ENCODE assay signal across 8 mouse cellular contexts in the genomic region with DNA sequence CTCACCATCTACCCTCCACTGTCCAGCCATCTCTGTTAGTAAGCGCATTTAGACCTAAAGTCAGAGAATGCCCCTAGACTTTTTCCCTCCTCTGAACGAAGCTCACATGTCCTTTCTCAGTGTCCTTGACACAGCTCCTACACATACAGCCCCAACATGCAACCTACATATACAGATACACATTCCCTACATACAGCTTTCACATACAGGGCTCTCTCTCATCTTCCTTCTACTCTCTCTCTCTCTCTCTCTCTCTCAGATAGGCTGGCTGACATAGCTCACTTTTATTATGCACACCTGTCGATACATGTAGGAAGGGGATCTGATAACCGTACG. TPM values are rescaled to one million over a fixed set of nuclear protein-coding genes. Genes with fewer than 3 reads are reported as not detected.
DNase-seq lines count a peak whose midpoint lies in the region; ATAC-seq and TF ChIP-seq lines count a peak whose summit lies in the region.

No protein-coding gene starts in this region.

- no peak for TF ChIP-seq POLR2A in liver, adult 2 months (IDR thresholded peaks at IDR 0.05; ENCODE audit: extremely low read depth, insufficient read depth, low read length)

- no peaks in the 10 kb centered on the region for H3K36me3 ChIP-seq in liver, adult 2 months (ENCODE audit: control insufficient read depth, insufficient read depth, low read length)
- no peaks in the 10 kb centered on the region for H3K36me3 ChIP-seq in embryonic facial prominence, embryonic 15.5 days
- no peaks in the 10 kb centered on the region for H3K36me3 ChIP-seq in intestine, embryonic 16.5 days (ENCODE audit: control insufficient read depth, insufficient read depth, low read length)
- H3K36me3 ChIP-seq in neural tube, embryonic 13.5 days: no peaks in the 10 kb centered on the region

- peak overlapping the region; percentile 58 for H3K4me2 ChIP-seq in embryonic facial prominence, embryonic 15.5 days (replicated peaks)
- peak overlapping the region; percentile 69 for H3K4me2 ChIP-seq in intestine, embryonic 16.5 days (ENCODE audit: low read depth, low read length)
- peak overlapping the region; percentile 82 for H3K4me2 ChIP-seq in neural tube, embryonic 13.5 days

- intact Hi-C loops in gastrocnemius, postnatal 14 days (cut with DNase I; ENCODE audit: low total_unique reads): loop anchor here (5.0 kb wide), 1 partner anchor 56 kb away; no protein-coding TSS in a partner anchor

- no peak overlapping the region; the same call in 1 of the 2 replicates for H3K27ac ChIP-seq in liver, adult 2 months (replicated peaks; ENCODE audit: insufficient read depth, low read depth, low read length)
- peak overlapping the region; percentile 88; the same call in 1 of the 2 replicates for H3K27ac ChIP-seq in embryonic facial prominence, embryonic 15.5 days (replicated peaks)
- H3K27ac ChIP-seq in intestine, embryonic 16.5 days (ENCODE audit: low read length): peak overlapping the region; percentile 35; the same call in 1 of the 2 replicates
- peak overlapping the region; percentile 88; the same call in 1 of the 2 replicates for H3K27ac ChIP-seq in neural tube, embryonic 13.5 days (replicated peaks)

- WGBS in liver, adult 2 months: 20% methylated on average over 5 of the region's 5 CpGs
- WGBS in embryonic facial prominence, embryonic 15.5 days: 32% methylated on average over 5 of the region's 5 CpGs
- 37% methylated on average over 5 of the region's 5 CpGs for WGBS in intestine, embryonic 16.5 days
- 42% methylated on average over 5 of the region's 5 CpGs for WGBS in neural tube, embryonic 13.5 days

- peak overlapping the region; percentile 100 for H3K9ac ChIP-seq in liver, adult 2 months (ENCODE audit: low read depth, low read length)
- H3K9ac ChIP-seq in embryonic facial prominence, embryonic 15.5 days: peak overlapping the region; percentile 85; the same call in 1 of the 2 replicates
- H3K9ac ChIP-seq in intestine, embryonic 16.5 days (ENCODE audit: low read depth, low read length): peak overlapping the region; percentile 96
- H3K9ac ChIP-seq in neural tube, embryonic 13.5 days: peak overlapping the region; percentile 92

- H3K79me2 ChIP-seq in liver, adult 2 months (ENCODE audit: control insufficient read depth, insufficient read depth, low read length): peaks cover 22% of the 10 kb centered on the region; the same call in 1 of the 2 replicates

- DNase-seq in liver, adult 2 months (ENCODE audit: extremely low read depth, low read depth, low spot score): no peak
- no peak for DNase-seq in liver
- DNase-seq in cerebellum, postnatal 14 days: no peak
- no peak for DNase-seq in gastrocnemius, postnatal 14 days

- ATAC-seq in embryonic facial prominence, embryonic 15.5 days (ENCODE audit: insufficient number of reproducible peaks, low FRiP score, low TSS enrichment, low read depth): 0 out of 2 replicates have a peak, but pooled peaks have one; percentile 44
- no peak; the same call in 1 of the 2 replicates for ATAC-seq in intestine, embryonic 16.5 days
- ATAC-seq in neural tube, embryonic 13.5 days (ENCODE audit: low read depth): peak; percentile 29; the same call in 1 of the 2 replicates
- ATAC-seq in monocyte, adult 5-6 weeks (replicated peaks; ENCODE audit: insufficient number of reproducible peaks, low FRiP score, low TSS enrichment, poor library complexity, severe bottlenecking): no peak

- no peak for TF ChIP-seq CTCF in liver, adult 2 months (IDR thresholded peaks at IDR 0.05; ENCODE audit: low read depth, low read length)

- no peaks in the 10 kb centered on the region for H3K27me3 ChIP-seq in liver, adult 2 months (ENCODE audit: control insufficient read depth, insufficient read depth, low read length)
- H3K27me3 ChIP-seq in embryonic facial prominence, embryonic 15.5 days: no peaks in the 10 kb centered on the region
- no peaks in the 10 kb centered on the region for H3K27me3 ChIP-seq in intestine, embryonic 16.5 days (replicated peaks; ENCODE audit: control insufficient read depth, insufficient read depth, low read length)
- no peaks in the 10 kb centered on the region for H3K27me3 ChIP-seq in neural tube, embryonic 13.5 days

- H3K4me3 ChIP-seq in liver, adult 2 months (ENCODE audit: insufficient read depth, low read depth, low read length): peak overlapping the region; percentile 98
- H3K4me3 ChIP-seq in embryonic facial prominence, embryonic 15.5 days (replicated peaks): peak overlapping the region; percentile 86
- peak overlapping the region; percentile 90 for H3K4me3 ChIP-seq in intestine, embryonic 16.5 days (ENCODE audit: low read length)
- H3K4me3 ChIP-seq in neural tube, embryonic 13.5 days: peak overlapping the region; percentile 91

- H3K9me3 ChIP-seq in embryonic facial prominence, embryonic 15.5 days (replicated peaks): no peaks in the 10 kb centered on the region
- no peaks in the 10 kb centered on the region for H3K9me3 ChIP-seq in intestine, embryonic 16.5 days (ENCODE audit: control insufficient read depth, low read length)
- no peaks in the 10 kb centered on the region for H3K9me3 ChIP-seq in neural tube, embryonic 13.5 days

- peaks cover 12% of the 10 kb centered on the region for H3K4me1 ChIP-seq in liver, adult 2 months (ENCODE audit: control insufficient read depth, insufficient read depth, low read length)
- peaks cover 21% of the 10 kb centered on the region for H3K4me1 ChIP-seq in embryonic facial prominence, embryonic 15.5 days
- H3K4me1 ChIP-seq in intestine, embryonic 16.5 days (ENCODE audit: control insufficient read depth, insufficient read depth, low read length): 0 out of 2 replicates have a peak, but pooled peaks cover 6% of the 10 kb centered on the region
- H3K4me1 ChIP-seq in neural tube, embryonic 13.5 days (replicated peaks): peaks cover 27% of the 10 kb centered on the region

RNA-seq across cellular contexts. Expression of gene Aldh5a1, which starts 0.7 kb away (rescaled TPM):
- total RNA-seq in liver, adult 2 months (2014; rRNA removed): 15.0 and 18.9 TPM in 2 replicates
- polyA plus RNA-seq in liver, adult 2 months (2012; rRNA removed): 15.2 and 19.8 TPM in 2 replicates
- 5.7 and 5.9 TPM in 2 replicates for polyA plus RNA-seq in embryonic facial prominence, embryonic 15.5 days (2015; fragmentation: Nextera tagmentation; extraction: Ambion mirVana)
- polyA plus RNA-seq in intestine, embryonic 16.5 days (2015; fragmentation: Nextera tagmentation; extraction: Ambion mirVana): 8.1 TPM in 2 replicates
- polyA plus RNA-seq in neural tube, embryonic 13.5 days (2015; fragmentation: Nextera tagmentation; extraction: Ambion mirVana): 8.5 and 8.9 TPM in 2 replicates
- total RNA-seq in monocyte, adult 5-6 weeks (2017): 0.19 TPM in 1 of 3 replicates, not detected in the others
- total RNA-seq in gastrocnemius, postnatal 14 days (2021): 1 to 10 TPM; 3.4 to 3.7 TPM

RNA-seq across cellular contexts. Expression of gene Gpld1, which starts 6.2 kb away (rescaled TPM):
- 154 and 156 TPM in 2 replicates for total RNA-seq in liver, adult 2 months (2014; rRNA removed)
- 88.4 and 88.9 TPM in 2 replicates for polyA plus RNA-seq in liver, adult 2 months (2012; rRNA removed)
- 3.7 and 4.4 TPM in 2 replicates for polyA plus RNA-seq in embryonic facial prominence, embryonic 15.5 days (2015; fragmentation: Nextera tagmentation; extraction: Ambion mirVana)
- 2.0 and 2.4 TPM in 2 replicates for polyA plus RNA-seq in intestine, embryonic 16.5 days (2015; fragmentation: Nextera tagmentation; extraction: Ambion mirVana)
- 1.9 and 2.1 TPM in 2 replicates for polyA plus RNA-seq in neural tube, embryonic 13.5 days (2015; fragmentation: Nextera tagmentation; extraction: Ambion mirVana)
- total RNA-seq in monocyte, adult 5-6 weeks (2017): 0.11 to 1.8 TPM (median 0.39 TPM) in 3 replicates
- under 1 TPM; 0.45 to 0.86 TPM for total RNA-seq in gastrocnemius, postnatal 14 days (2021)

Comparison
In these comparisons a context has a peak if more than half of its experiments do, and no peak if none do; other contexts are left out.
1. ATAC-seq: peak in embryonic facial prominence, embryonic 15.5 days (single experiment) and neural tube, embryonic 13.5 days (single experiment); none in intestine, embryonic 16.5 days (single experiment) and monocyte, adult 5-6 weeks (single experiment).
2. RNA of gene Gpld1, which starts 6.2 kb away (polyA plus RNA-seq): 88.4 to 88.9 TPM in liver, adult 2 months; 3.7 to 4.4 TPM in embryonic facial prominence, embryonic 15.5 days, 2.0 to 2.4 TPM in intestine, embryonic 16.5 days and 1.9 to 2.1 TPM in neural tube, embryonic 13.5 days; every median in the first group is over 10 times any median in the second.
3. Peak in every context shown above with its lines, with median percentiles within 50 percentile points of each other: H3K4me3 ChIP-seq, H3K9ac ChIP-seq and H3K4me2 ChIP-seq.